Mouse (Mus musculus): ENCODE results near the gene Gm49711. TPM values are rescaled to one million over a fixed set of nuclear protein-coding genes. Genes with fewer than 3 reads are reported as not detected.

Gene Gm49711
- total and polyA plus RNA-seq, 2 experiments from 2014 or later: 0.92 TPM; not detected in 1

DNA sequence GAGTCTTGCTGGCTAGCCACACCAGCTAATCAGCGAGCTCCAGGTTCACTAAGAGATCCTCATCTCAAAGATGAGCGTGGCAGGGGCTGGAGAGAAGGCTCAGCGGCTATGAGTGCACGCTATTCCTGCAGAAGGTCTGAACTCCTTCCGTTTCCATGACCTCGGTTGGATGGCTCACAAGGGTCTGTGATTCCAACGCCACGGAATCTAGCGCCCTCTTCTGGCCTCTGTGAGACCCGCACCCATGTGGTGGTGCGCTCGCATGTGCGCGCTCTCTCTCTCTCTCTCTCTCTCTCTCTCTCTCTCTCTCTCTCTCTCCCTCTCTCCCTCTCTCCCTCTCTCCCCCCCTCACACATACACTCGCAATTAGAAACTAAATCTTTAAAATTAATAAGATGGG lies 78.2 kb downstream of the Gm49711 start:
- Histone ChIP-seq H3K4me1 (ENCODE audit: insufficient read depth) (peaks cover 5% of the 10 kb centered on the region; the same call in 1 of the 2 replicates), H3K9me3 (ENCODE audit: low read length) (no peaks in the 10 kb centered on the region), H3K27ac (ENCODE audit: low read depth, low read length) (no peak overlapping the region), H3K36me3 (ENCODE audit: insufficient read depth) (no peaks in the 10 kb centered on the region), H3K4me3 (ENCODE audit: low read depth, low read length) (no peak overlapping the region), H3K27me3 (ENCODE audit: insufficient read depth, low read length) (no peaks in the 10 kb centered on the region), H3K9ac (no peak overlapping the region), H3K4me2 (ENCODE audit: low read depth) (no peak overlapping the region)
- 0 out of 2 replicates have a peak, but pooled peaks have one; percentile 13 for TF ChIP-seq CTCF (IDR thresholded peaks at IDR 0.05; ENCODE audit: low read depth)
- ATAC-seq (no peak), DNase-seq (no peak)
- 96% methylated on average over 15 of the region's 15 CpGs for WGBS

DNA sequence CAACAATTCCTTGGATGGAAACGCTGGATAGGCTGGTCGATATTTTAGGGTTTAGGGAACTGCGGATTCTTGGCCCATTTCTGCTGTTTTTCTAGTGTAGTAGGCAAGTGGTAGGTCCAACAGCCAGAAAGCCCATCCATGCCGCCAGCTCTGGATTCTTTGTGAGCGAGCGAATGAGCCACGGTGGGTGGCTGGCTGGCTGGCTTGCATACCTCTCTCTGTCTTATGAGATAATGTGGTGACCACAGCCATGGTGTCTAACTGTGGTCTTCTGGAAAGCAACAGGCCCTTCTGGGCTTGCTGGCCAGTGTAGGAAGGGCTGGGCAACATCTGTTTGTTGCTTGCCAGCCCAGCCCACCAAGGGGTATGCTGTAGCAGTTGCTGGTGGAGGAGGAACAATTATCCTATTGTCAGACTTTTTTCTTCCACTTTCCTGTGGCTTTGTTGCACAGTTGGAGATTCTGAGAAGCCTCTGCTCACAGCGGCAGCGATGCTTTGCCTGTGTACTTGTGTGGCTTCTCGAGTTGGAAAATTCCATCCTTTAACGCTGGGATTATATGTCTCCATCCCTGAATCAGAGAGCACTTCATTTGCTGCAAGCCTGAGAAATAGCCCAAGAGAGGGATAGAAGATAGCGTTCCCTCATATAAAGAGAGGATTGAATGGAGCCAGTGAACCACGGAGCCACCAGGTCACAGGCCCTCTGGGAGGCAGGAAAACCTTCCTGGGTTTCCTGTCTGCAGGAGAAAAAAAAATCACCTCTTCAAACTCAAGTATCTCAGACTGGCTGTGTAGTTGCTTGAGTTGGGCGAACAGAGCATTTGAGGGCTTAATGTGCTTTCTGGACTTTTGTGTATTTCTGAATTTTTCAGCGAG lies 81.5 kb downstream of the Gm49711 start:
- WGBS: 26% methylated on average over 15 of the region's 15 CpGs

DNA sequence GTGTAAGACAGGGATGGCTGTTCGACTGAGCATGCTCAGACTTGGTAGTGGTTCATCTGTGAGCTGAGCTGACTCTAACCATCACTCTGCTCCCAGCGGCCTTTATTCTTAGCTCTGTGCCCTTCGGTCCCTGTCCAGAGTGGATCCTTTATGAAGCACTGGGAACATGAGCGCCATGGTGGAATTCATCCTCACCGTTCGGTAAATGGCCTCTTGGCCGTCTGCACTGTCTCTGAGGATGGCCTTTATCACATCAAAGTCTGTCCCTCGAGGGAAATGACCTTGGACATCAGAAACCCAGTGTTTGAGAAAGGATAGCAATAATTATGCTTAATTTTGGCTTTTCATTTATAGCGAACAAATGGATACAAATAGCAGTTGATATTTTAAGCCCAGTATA lies 82.2 kb downstream of the Gm49711 start:
- no peaks in the 10 kb centered on the region for H3K27me3 ChIP-seq (ENCODE audit: insufficient read depth, low read length)
- DNase-seq (no peak), ATAC-seq (no peak)
- no peak for TF ChIP-seq CTCF (IDR thresholded peaks at IDR 0.05; ENCODE audit: low read depth)
- no peak overlapping the region for H3K4me2 ChIP-seq (ENCODE audit: low read depth)
- no peak overlapping the region for H3K4me3 ChIP-seq (ENCODE audit: low read depth, low read length)
- H3K36me3 ChIP-seq (ENCODE audit: insufficient read depth): no peaks in the 10 kb centered on the region
- 72% methylated on average over 9 of the region's 9 CpGs for WGBS
- no peaks in the 10 kb centered on the region for H3K9me3 ChIP-seq (ENCODE audit: low read length)
- peaks cover 5% of the 10 kb centered on the region; the same call in 1 of the 2 replicates for H3K4me1 ChIP-seq (ENCODE audit: insufficient read depth)
- H3K27ac ChIP-seq (ENCODE audit: low read depth, low read length): no peak overlapping the region
- no peak overlapping the region for H3K9ac ChIP-seq

More for the DNA sequence above, 81.5 kb downstream of the Gm49711 start:
- DNase-seq (peak; percentile 32), ATAC-seq (peak; percentile 25)
- Histone ChIP-seq H3K4me1 (ENCODE audit: insufficient read depth) (peaks cover 5% of the 10 kb centered on the region; the same call in 1 of the 2 replicates), H3K36me3 (ENCODE audit: insufficient read depth) (no peaks in the 10 kb centered on the region), H3K4me2 (ENCODE audit: low read depth) (no peak overlapping the region), H3K9me3 (ENCODE audit: low read length) (no peaks in the 10 kb centered on the region), H3K9ac (no peak overlapping the region), H3K27me3 (ENCODE audit: insufficient read depth, low read length) (no peaks in the 10 kb centered on the region), H3K4me3 (ENCODE audit: low read depth, low read length) (no peak overlapping the region), H3K27ac (ENCODE audit: low read depth, low read length) (peak overlapping the region; percentile 36; the same call in 1 of the 2 replicates)
- no peak for TF ChIP-seq CTCF (IDR thresholded peaks at IDR 0.05; ENCODE audit: low read depth)

DNA sequence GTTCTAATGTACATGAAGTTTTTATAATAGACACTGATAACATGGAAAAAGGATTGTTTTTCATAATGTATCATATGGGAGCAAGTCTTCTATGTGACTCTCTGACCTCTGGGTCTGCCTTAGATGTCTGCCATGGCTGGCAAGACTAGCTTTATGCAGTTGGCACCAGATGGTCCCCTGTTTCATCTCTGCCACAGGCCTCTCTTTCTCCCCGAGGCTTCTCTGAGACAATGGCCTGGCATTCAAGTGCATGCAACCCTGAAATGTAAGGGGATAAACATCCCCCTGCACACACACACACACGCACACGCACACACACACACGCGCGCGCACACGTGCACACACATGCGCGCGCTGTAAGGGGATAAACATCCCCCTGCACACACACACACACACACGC lies 82.9 kb downstream of the Gm49711 start:
- ATAC-seq: no peak
- Histone ChIP-seq H3K27me3 (ENCODE audit: insufficient read depth, low read length) (no peaks in the 10 kb centered on the region), H3K4me2 (ENCODE audit: low read depth) (no peak overlapping the region), H3K4me3 (ENCODE audit: low read depth, low read length) (no peak overlapping the region), H3K4me1 (ENCODE audit: insufficient read depth) (peaks cover 5% of the 10 kb centered on the region; the same call in 1 of the 2 replicates), H3K36me3 (ENCODE audit: insufficient read depth) (no peaks in the 10 kb centered on the region), H3K27ac (ENCODE audit: low read depth, low read length) (no peak overlapping the region), H3K9me3 (ENCODE audit: low read length) (no peaks in the 10 kb centered on the region), H3K9ac (no peak overlapping the region)
- no peak for TF ChIP-seq CTCF (IDR thresholded peaks at IDR 0.05; ENCODE audit: low read depth)
- 79% methylated on average over 12 of the region's 12 CpGs for WGBS
- no peak for DNase-seq

DNA sequence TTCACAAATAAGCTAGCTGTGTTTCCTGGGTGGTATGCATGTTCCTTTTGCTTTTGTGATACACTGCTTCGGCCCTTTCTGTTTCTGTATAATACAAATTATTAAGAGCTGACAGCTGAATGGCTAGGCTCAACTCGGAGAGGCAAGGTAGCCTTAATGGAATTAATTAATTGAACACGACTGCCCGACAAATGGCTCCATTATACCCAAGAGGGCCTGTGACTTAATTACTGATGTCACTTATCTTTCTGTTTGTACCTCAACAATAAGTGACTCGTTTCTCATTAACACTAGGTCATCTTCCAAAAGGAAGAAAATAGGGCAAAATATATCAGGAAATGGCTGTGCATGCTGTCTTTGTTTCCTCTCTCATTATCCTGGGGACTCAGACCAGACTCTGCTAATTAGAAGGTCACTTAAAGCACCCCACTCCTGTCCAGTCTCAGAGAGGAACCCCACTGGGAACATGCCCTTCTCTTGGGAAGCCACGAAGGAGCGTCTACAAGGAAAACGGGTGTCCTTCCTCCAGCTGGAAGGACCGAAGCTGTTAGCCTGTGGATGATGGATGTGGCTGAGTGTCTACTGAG lies 84.4 kb downstream of the Gm49711 start:
- no peak for ATAC-seq
- no peak for TF ChIP-seq CTCF (IDR thresholded peaks at IDR 0.05; ENCODE audit: low read depth)
- no peak overlapping the region for H3K9ac ChIP-seq
- H3K27ac ChIP-seq (ENCODE audit: low read depth, low read length): no peak overlapping the region
- no peak overlapping the region for H3K4me2 ChIP-seq (ENCODE audit: low read depth)
- 17% methylated on average over 9 of the region's 9 CpGs for WGBS
- no peak overlapping the region for H3K4me3 ChIP-seq (ENCODE audit: low read depth, low read length)
- no peaks in the 10 kb centered on the region for H3K9me3 ChIP-seq (ENCODE audit: low read length)
- H3K36me3 ChIP-seq (ENCODE audit: insufficient read depth): no peaks in the 10 kb centered on the region
- H3K27me3 ChIP-seq (ENCODE audit: insufficient read depth, low read length): no peaks in the 10 kb centered on the region
- DNase-seq: no peak
- H3K4me1 ChIP-seq (ENCODE audit: insufficient read depth): peaks cover 5% of the 10 kb centered on the region; the same call in 1 of the 2 replicates

DNA sequence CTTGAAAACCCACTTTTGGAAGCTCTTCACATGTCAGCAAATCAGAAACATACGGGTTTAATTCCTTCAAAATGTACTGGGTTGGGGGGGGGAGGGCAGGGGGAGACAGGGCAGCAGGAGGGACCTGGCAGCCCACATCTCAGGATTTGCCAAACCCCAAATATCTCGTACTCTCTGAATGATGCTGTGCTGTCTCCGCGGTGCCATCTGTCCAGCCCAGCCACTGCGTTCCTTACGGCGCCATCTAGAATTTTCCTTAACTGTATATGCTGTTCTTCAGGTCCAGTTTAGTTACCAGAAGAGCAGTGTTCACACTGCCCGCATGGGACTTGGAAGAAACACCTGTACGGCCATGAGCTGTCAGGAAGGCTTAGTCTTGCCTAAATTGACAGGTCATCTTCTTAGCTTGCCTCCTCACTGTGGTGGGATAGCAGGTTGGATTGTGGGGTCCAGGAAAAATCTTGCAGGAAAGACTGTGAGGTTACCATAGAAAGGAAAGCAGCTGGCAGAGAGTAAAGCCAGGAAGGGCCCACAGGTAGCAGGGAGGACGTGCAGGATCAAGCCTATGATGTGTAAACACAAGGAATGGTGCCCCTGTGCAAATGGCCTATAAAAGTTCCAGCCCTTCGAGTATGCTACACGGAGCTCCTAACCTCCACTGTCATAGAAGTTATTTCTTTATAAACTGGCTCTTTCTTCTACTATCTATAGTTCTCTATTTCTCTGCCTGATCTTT lies 89.7 kb downstream of the Gm49711 start:
- WGBS: 84% methylated on average over 12 of the region's 12 CpGs
- peak; percentile 34; the same call in 1 of the 2 replicates for ATAC-seq

More for the DNA sequence above, 89.7 kb downstream of the Gm49711 start:
- H3K4me3 ChIP-seq (ENCODE audit: low read depth, low read length): no peak overlapping the region
- no peak overlapping the region for H3K27ac ChIP-seq (ENCODE audit: low read depth, low read length)
- no peaks in the 10 kb centered on the region for H3K4me1 ChIP-seq (ENCODE audit: insufficient read depth)
- no peaks in the 10 kb centered on the region for H3K9me3 ChIP-seq (ENCODE audit: low read length)
- no peak for TF ChIP-seq CTCF (IDR thresholded peaks at IDR 0.05; ENCODE audit: low read depth)
- no peak overlapping the region for H3K4me2 ChIP-seq (ENCODE audit: low read depth)
- no peak for DNase-seq
- no peaks in the 10 kb centered on the region for H3K27me3 ChIP-seq (ENCODE audit: insufficient read depth, low read length)
- H3K9ac ChIP-seq: no peak overlapping the region
- no peaks in the 10 kb centered on the region for H3K36me3 ChIP-seq (ENCODE audit: insufficient read depth)

Data from forebrain, postnatal 0 days (tissue).